Mouse (Mus musculus): ENCODE data around the gene Arsa.

- TF ChIP-seq CTCF (IDR thresholded peaks at IDR 0.05; ENCODE audit: control insufficient read depth, insufficient read depth, low read length) (no peak), POLR2A (IDR thresholded peaks at IDR 0.05; ENCODE audit: borderline replicate concordance, control insufficient read depth, low read depth, low read length) (no peak)
These were observed 45.4 kb downstream of the Arsa start for GRCm38 (mm10) chr15:89431806-89432205.
